Mouse (Mus musculus): ENCODE results near the gene Gli2. TPM values are rescaled to one million over a fixed set of nuclear protein-coding genes. Genes with fewer than 3 reads are reported as not detected.

The Gli2 gene
- total and polyA plus RNA-seq, 3 experiments: 0.11 TPM; not detected in 2

- no peak for ATAC-seq (ENCODE audit: extremely low read depth, insufficient number of reproducible peaks, low FRiP score, poor library complexity, severe bottlenecking)
- DNase-seq (ENCODE audit: low spot score): no peak
- no peak overlapping the region for H3K4me3 ChIP-seq (ENCODE audit: low read depth, low read length)
- peaks cover 74% of the 10 kb centered on the region for H3K9me3 ChIP-seq (replicated peaks)
- H3K36me3 ChIP-seq (replicated peaks): no peaks in the 10 kb centered on the region
- H3K27me3 ChIP-seq (ENCODE audit: insufficient read depth, low read length): no peaks in the 10 kb centered on the region
- no peaks in the 10 kb centered on the region for H3K4me1 ChIP-seq (ENCODE audit: insufficient read depth, low read depth, low read length)
- TF ChIP-seq CTCF (IDR thresholded peaks at IDR 0.05; ENCODE audit: low read depth, low read length) (no peak), TAL1 (conservative IDR thresholded peaks at IDR 0.05; ENCODE audit: low read depth, low read length) (no peak), POLR2AphosphoS5 (IDR thresholded peaks at IDR 0.05; ENCODE audit: insufficient replicate concordance, low read depth, low read length) (no peak), GATA2 (IDR thresholded peaks at IDR 0.05; ENCODE audit: borderline replicate concordance, low read depth, low read length) (no peak), GATA1 (IDR thresholded peaks at IDR 0.05; ENCODE audit: borderline replicate concordance, low read length) (no peak)
These were observed 226.8 kb downstream of the Gli2 start for GRCm38 (mm10) chr1:118826614-118827013.

GRCm38 (mm10) chr1:118825467-118826219 lies 227.8 kb downstream of the Gli2 start:
- H3K36me3 ChIP-seq (replicated peaks): no peaks in the 10 kb centered on the region
- DNase-seq (ENCODE audit: low spot score) (no peak), ATAC-seq (ENCODE audit: extremely low read depth, insufficient number of reproducible peaks, low FRiP score, poor library complexity, severe bottlenecking) (no peak)
- no peaks in the 10 kb centered on the region for H3K27me3 ChIP-seq (ENCODE audit: insufficient read depth, low read length)
- TF ChIP-seq GATA2 (IDR thresholded peaks at IDR 0.05; ENCODE audit: borderline replicate concordance, low read depth, low read length) (no peak), GATA1 (IDR thresholded peaks at IDR 0.05; ENCODE audit: borderline replicate concordance, low read length) (no peak), CTCF (IDR thresholded peaks at IDR 0.05; ENCODE audit: low read depth, low read length) (no peak), TAL1 (conservative IDR thresholded peaks at IDR 0.05; ENCODE audit: low read depth, low read length) (no peak)
- no peak overlapping the region for H3K4me3 ChIP-seq (ENCODE audit: low read depth, low read length)
- no peaks in the 10 kb centered on the region for H3K4me1 ChIP-seq (ENCODE audit: insufficient read depth, low read depth, low read length)
- peaks cover 78% of the 10 kb centered on the region for H3K9me3 ChIP-seq (replicated peaks)

GRCm38 (mm10) chr1:118825035-118825434 lies 228.4 kb downstream of the Gli2 start:
- H3K4me3 ChIP-seq (ENCODE audit: low read depth, low read length): no peak overlapping the region
- no peak for DNase-seq (ENCODE audit: low spot score)
- no peak for TF ChIP-seq GATA1 (IDR thresholded peaks at IDR 0.05; ENCODE audit: borderline replicate concordance, low read length)
- TF ChIP-seq CTCF (IDR thresholded peaks at IDR 0.05; ENCODE audit: low read depth, low read length): no peak
- TF ChIP-seq GATA2 (IDR thresholded peaks at IDR 0.05; ENCODE audit: borderline replicate concordance, low read depth, low read length): no peak
- no peak for TF ChIP-seq TAL1 (conservative IDR thresholded peaks at IDR 0.05; ENCODE audit: low read depth, low read length)
- TF ChIP-seq POLR2AphosphoS5 (IDR thresholded peaks at IDR 0.05; ENCODE audit: insufficient replicate concordance, low read depth, low read length): no peak
- peaks cover 78% of the 10 kb centered on the region for H3K9me3 ChIP-seq (replicated peaks)
- ATAC-seq (ENCODE audit: extremely low read depth, insufficient number of reproducible peaks, low FRiP score, poor library complexity, severe bottlenecking): no peak
- no peaks in the 10 kb centered on the region for H3K36me3 ChIP-seq (replicated peaks)
- H3K27me3 ChIP-seq (ENCODE audit: insufficient read depth, low read length): no peaks in the 10 kb centered on the region
- no peaks in the 10 kb centered on the region for H3K4me1 ChIP-seq (ENCODE audit: insufficient read depth, low read depth, low read length)

- ATAC-seq (ENCODE audit: extremely low read depth, insufficient number of reproducible peaks, low FRiP score, poor library complexity, severe bottlenecking) (no peak), DNase-seq (ENCODE audit: low spot score) (no peak)
- H3K36me3 ChIP-seq (replicated peaks): no peaks in the 10 kb centered on the region
- H3K9me3 ChIP-seq (replicated peaks): peaks cover 76% of the 10 kb centered on the region
- H3K4me1 ChIP-seq (ENCODE audit: insufficient read depth, low read depth, low read length): no peaks in the 10 kb centered on the region
- no peaks in the 10 kb centered on the region for H3K27me3 ChIP-seq (ENCODE audit: insufficient read depth, low read length)
- TF ChIP-seq GATA1 (IDR thresholded peaks at IDR 0.05; ENCODE audit: borderline replicate concordance, low read length) (no peak), CTCF (IDR thresholded peaks at IDR 0.05; ENCODE audit: low read depth, low read length) (peak; percentile 42; the same call in 1 of the 2 replicates)
- H3K4me3 ChIP-seq (ENCODE audit: low read depth, low read length): no peak overlapping the region
These were observed 231.2 kb downstream of the Gli2 start for GRCm38 (mm10) chr1:118822258-118822657.

- ATAC-seq (ENCODE audit: extremely low read depth, insufficient number of reproducible peaks, low FRiP score, poor library complexity, severe bottlenecking) (no peak), DNase-seq (ENCODE audit: low spot score) (no peak)
- H3K27me3 ChIP-seq (ENCODE audit: insufficient read depth, low read length): no peaks in the 10 kb centered on the region
- TF ChIP-seq GATA2 (IDR thresholded peaks at IDR 0.05; ENCODE audit: borderline replicate concordance, low read depth, low read length) (no peak), CTCF (IDR thresholded peaks at IDR 0.05; ENCODE audit: low read depth, low read length) (no peak), GATA1 (IDR thresholded peaks at IDR 0.05; ENCODE audit: borderline replicate concordance, low read length) (no peak), TAL1 (conservative IDR thresholded peaks at IDR 0.05; ENCODE audit: low read depth, low read length) (no peak), POLR2AphosphoS5 (IDR thresholded peaks at IDR 0.05; ENCODE audit: insufficient replicate concordance, low read depth, low read length) (no peak)
- H3K4me1 ChIP-seq (ENCODE audit: insufficient read depth, low read depth, low read length): no peaks in the 10 kb centered on the region
- no peak overlapping the region for H3K4me3 ChIP-seq (ENCODE audit: low read depth, low read length)
- no peaks in the 10 kb centered on the region for H3K36me3 ChIP-seq (replicated peaks)
- peaks cover 73% of the 10 kb centered on the region for H3K9me3 ChIP-seq (replicated peaks)
These were observed 238.4 kb downstream of the Gli2 start for GRCm38 (mm10) chr1:118815015-118815414.

GRCm38 (mm10) chr1:118810336-118810735 lies 243.1 kb downstream of the Gli2 start:
- no peaks in the 10 kb centered on the region for H3K4me1 ChIP-seq (ENCODE audit: insufficient read depth, low read depth, low read length)
- TF ChIP-seq CTCF (IDR thresholded peaks at IDR 0.05; ENCODE audit: low read depth, low read length): no peak
- TF ChIP-seq TAL1 (conservative IDR thresholded peaks at IDR 0.05; ENCODE audit: low read depth, low read length): no peak
- no peak for TF ChIP-seq GATA2 (IDR thresholded peaks at IDR 0.05; ENCODE audit: borderline replicate concordance, low read depth, low read length)
- no peak for TF ChIP-seq POLR2AphosphoS5 (IDR thresholded peaks at IDR 0.05; ENCODE audit: insufficient replicate concordance, low read depth, low read length)
- no peak for TF ChIP-seq GATA1 (IDR thresholded peaks at IDR 0.05; ENCODE audit: borderline replicate concordance, low read length)
- no peaks in the 10 kb centered on the region for H3K27me3 ChIP-seq (ENCODE audit: insufficient read depth, low read length)
- no peak for DNase-seq (ENCODE audit: low spot score)
- peaks cover 57% of the 10 kb centered on the region for H3K9me3 ChIP-seq (replicated peaks)
- no peaks in the 10 kb centered on the region for H3K36me3 ChIP-seq (replicated peaks)
- H3K4me3 ChIP-seq (ENCODE audit: low read depth, low read length): no peak overlapping the region
- ATAC-seq (ENCODE audit: extremely low read depth, insufficient number of reproducible peaks, low FRiP score, poor library complexity, severe bottlenecking): no peak
